Mouse (Mus musculus): ENCODE results near the gene Ppcdc.

Ppcdc gene

DNA sequence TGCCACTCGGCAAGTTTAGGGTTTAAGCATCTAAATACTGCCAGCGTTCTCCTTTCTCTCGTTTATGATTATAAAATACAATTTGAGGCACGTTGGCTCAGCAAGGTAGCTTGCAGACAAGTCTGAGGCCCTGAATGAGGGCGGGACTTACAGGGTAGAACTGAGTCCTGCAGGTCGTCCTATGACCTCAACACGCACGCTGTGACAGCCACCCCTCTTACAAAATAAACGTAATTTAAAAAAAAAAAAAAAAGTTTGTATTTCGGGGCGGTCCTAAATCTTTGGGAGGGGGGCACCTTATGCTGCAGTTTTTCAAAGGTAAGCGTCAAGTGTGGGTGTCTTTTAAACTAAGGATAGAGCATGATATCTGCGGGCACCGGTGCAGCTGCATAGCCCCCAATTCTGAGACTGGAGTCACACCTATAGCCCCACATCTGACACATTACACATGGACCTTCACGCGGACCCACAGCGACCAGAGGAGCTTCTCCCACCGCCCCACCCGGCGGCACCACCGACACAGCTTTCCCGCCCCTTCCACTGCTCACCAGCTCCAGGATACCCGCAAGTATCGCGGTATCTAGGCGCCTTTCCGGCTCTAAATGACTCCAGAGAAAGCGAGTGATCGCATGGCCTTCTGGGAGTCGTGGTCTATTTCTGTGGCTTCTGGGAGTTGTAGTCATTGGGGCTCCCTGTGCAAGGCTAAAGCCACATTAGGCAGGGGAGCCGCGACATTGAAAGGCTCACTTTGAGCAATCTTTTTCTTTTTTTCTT, at the start of gene Ppcdc:
Gene Ppcdc (minus strand): TSS at position 603 of the 774 bp plus-strand sequence.
- peak; percentile 91 for DNase-seq

DNA sequence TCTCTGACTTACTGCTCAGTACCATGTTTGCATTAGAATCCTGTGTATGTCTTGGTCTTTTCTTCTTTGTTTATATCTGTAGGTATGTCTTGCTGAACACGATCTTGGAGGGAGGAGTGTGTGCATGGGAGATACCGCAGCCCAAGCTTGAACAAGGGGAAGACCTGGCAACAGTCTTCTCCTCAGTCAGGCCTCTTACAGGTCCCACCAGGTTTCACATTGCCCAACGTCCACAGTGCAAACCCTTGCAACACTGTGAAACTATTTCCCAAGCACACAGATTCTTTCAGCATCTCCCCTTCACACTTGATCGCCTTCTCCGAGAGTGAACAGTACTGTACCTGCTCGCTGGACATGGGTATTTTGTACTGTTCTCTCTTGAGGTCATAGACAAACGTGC, 47.9 kb upstream of the Ppcdc start:
- no peak for DNase-seq

DNA sequence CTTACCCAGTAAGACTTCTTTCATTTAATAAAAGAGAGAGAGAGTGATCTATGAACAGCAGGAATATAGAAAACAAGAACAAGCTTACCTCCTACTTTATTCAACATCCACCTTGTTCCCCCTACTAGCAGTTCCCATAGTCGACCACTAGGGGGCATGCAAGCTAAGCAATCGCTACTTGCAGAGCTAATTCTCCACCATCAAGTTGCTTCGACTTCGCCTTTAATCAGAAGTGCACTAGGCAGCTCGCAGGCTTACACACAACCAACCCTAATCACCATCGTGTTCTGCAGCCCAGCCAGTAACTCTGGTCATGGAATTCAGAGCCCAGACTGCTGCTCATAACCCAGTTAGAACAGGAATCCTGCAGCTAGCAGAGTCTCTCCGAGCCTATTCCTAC, 45.9 kb upstream of the Ppcdc start:
- peak; percentile 83 for DNase-seq

DNA sequence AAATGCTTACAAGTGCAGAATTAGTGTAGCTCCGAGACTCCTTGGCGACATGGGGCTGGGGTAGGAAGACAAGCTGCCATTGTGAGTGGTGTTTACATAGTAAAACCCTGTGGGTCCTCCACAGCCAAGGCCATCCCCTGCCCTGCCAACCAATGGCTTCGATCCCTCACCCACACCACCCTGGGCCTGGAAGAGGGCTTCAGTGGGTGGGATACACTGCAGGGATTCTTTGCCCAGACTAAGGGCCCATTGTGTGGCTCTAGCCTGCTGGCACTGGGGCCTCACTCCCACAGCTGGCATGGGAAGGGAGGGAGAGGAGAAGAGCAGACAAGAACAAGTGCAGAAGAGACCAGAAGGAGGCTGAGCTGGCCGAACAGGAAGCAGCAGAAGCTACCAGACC, 29.0 kb upstream of the Ppcdc start:
- DNase-seq, result no peak

DNA sequence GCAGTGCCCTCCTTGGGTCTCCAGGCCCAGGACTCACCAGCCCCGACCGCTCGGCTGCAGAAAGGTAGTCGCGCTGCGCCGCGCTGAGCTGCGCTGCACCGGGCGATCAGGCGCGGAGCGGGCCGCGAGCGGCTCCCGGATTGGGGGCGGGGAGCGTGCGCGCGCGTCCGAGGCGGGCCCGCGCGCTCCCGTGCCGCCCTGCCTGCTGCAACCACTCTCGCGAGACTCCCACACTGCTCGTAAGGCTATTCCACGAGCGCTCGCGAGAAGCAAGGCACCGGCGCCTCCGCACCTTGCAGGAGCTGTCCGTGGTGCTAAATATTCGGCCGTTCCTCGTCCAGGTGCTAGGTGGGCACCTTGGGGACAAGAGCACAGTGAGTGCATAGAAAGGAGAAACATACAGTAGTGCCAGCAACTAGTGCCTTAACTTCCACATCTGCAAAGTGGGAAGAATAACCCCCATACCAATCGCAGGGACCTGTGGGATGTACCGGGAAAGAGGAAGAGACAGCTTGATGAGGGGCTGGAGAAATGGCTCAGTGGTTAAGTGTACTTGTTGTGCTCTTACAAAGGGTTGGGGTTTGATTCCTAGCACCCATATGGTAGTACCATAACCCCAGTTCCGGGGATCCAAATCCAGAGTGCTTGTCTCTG, 28.1 kb upstream of the Ppcdc start, which contains the start of gene Scamp5:
Gene Scamp5 (minus strand): TSS at position 165 of the 654 bp plus-strand sequence.
- peak; percentile 90 for DNase-seq

DNA sequence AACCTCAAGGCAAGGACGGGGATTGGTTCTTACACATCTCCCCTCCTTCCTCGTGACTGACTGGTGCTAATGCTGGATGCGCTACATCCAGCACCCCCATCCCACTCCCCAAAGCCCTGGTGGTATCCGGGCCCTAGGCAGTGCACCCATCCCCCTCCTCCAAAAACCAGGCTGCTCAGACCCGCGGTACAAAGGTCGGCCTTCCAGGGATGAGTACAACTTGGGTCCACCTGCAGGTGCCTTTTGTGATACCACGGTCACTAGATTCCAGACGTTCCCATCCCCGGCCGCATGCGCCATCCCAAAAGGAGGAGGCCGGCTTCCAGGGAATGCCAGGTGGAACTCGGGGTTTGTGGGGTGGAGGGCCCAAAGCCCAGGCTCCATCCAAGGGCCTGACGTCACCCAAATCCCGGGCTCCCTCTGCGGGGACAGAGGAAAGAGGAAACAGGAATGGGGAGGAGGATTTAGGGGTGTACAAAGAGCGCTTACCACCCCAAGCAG, 27.4 kb upstream of the Ppcdc start:
- DNase-seq, result peak; percentile 37

DNA sequence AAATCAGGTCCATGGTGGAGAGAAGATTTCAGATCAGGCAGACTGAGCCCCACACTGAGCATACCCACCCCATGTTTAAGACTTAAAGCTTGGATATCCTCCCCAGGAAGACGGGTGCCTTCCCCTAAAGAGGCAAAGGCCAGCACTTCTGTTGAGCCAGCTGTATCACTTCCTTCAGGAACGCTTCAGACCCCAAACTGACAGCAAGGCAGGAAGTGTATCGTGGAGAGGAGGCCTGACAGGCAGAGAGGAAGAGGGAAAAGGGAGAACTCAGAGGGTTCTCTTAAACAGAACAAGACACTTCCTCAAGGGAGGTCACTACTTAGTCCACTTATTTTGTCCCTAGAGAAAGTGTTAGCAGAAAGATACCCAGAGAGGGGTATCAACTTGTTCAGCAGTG, 26.2 kb upstream of the Ppcdc start:
- no peak for DNase-seq

DNA sequence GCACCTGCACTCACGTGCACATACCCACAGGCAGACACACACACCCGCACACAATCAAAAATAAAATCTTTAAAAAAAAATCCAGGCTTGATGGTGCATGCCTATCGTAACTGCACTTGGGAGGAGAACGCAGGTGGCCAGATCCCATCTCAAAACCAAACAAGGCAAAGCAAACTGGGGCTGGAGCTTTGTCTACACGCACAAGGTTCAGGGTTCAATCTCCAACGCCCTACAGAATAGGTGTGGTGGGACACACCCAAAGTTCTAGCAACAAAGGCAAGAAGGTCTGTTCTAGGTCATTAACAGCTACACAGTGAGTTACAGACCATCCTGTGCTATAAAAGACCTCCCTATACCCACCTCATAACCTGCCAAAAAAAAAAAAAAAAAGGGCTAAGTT, 22.9 kb upstream of the Ppcdc start:
- DNase-seq, result no peak

DNA sequence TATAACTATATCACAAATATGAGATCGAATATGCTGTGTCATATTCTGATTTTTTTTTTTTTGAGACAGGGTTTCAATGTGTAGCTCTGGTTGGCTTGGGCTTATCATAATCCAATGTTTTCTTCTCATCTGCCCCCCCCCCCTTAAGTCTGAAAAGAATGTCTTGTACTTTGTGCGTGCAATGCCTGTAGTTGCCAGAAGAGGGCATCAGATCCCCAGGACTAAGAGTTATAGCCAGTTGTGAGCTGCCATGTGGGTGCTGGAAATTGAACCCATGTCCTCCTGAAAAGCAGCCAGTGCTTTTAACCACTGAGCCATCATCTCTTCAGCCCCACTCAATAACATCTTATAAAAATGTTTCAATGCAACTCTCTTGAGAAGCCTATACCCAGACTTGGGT, 19.8 kb upstream of the Ppcdc start:
- no peak for DNase-seq

DNA sequence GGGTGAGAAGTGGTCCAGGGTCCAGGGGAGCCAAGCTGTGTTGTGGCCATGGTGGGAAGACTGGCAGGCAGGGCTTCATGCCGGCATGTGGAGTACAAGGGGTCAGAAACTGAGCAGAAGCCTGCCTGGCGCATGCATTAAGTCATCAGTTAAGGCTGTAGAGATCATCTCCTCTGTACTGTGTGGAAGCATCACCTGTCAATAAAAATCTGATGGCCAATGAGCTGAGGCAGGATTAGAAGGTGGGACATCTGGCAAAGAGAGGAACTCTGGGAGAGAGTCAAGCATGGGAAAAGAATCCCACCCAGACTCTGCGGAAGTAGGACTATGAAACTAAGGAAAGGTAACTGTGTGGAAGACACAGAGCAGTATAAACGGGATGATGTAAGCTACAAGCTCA, 13.6 kb upstream of the Ppcdc start:
- DNase-seq, result no peak

DNA sequence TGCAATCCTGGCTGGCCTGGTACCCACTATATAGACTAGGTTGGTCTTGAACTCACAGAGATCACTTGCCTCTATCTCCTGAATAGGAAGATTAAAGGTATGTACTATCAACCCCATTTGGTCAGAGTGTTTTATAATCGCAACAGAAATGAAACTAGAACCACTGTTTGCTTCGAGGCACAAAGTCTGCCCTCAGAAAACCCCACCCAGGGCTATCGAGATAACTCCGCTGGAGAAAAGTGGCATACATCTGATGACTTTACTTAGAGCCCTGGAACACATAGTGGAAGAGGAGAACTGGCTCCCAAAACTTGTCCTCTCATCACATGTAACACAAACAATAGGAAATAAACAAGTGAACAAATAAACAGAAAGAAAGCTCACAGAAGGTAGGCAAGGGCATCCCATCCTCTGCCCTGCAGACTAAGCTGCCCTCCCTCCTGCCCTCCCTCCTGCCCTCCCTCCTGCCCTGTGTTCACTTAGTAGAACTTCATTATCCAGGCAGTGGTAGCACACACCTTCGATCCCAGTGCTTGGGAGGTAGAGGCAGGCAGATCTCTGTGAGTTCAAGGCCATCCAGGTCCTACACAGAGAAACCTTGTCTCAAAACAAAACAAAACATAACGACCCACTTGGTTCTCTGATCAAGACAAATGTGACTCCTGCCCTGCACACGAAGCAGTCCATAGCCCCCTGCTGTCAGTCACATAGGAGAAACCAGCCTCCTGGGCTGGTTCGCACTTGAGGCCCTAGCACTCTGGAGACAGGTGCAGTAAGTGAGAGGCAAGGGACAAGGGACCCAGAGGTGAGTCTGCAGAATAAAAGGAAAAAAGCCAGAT, 12.9 kb upstream of the Ppcdc start:
- DNase-seq, result no peak

DNA sequence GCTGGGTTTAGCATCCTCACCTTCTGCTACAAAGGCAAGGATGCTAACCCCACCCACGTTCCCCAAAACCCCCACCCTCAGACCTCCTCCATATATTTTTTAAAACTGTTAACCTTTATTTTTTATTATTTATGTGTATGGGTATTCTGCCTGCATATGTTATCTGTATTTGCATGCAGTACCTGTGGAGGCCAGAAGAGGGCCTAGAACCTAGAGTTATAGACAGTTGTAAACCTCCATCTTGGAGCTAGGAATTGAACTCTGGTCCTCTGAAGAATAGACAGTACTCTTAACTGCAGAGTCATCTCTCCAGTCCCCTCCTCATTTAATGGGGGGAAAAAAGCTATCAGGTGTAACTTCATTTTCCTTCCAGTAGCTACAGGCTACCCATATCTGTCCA, 9.8 kb upstream of the Ppcdc start:
- DNase-seq, result no peak

DNA sequence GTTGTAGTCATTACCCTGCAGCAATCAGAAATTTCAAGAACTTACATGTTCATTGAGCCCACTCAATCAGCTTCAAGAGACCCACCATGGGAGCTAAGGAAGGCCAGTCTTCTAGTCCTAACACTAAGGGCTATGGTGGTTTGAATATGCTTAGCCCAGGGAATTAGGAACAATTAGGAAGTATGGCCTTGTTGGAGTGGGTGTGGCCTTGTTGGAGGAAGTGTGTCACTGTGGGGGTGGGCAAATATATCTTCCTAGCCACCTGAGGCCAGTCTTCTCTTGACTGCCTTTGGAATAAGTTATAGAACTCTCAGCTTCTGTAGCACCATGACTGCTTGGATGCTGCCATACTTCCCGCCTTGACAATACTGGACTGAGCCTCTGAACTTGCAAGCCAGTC, 696 bp upstream of the Ppcdc start:
- DNase-seq, result no peak

DNA sequence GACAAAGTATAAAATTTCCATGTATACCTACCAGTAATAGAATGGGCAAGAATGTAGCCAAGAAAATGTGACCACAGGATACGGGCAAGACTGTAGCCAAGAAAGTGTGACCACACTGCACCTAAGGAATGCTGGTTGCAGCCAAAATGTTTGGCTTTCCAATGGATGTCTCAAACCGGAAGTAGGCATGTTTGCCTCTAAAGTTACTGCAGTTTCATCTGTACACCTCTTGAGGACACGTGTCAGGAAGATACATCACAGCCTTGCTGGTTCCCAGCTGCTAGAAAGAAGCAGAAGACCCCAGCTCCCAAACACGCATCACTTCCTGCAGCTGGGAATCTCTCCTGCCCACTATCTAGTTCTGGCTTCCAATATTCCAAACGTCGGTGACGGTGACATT, 841 bp downstream of the Ppcdc start:
- peak; percentile 17 for DNase-seq

DNA sequence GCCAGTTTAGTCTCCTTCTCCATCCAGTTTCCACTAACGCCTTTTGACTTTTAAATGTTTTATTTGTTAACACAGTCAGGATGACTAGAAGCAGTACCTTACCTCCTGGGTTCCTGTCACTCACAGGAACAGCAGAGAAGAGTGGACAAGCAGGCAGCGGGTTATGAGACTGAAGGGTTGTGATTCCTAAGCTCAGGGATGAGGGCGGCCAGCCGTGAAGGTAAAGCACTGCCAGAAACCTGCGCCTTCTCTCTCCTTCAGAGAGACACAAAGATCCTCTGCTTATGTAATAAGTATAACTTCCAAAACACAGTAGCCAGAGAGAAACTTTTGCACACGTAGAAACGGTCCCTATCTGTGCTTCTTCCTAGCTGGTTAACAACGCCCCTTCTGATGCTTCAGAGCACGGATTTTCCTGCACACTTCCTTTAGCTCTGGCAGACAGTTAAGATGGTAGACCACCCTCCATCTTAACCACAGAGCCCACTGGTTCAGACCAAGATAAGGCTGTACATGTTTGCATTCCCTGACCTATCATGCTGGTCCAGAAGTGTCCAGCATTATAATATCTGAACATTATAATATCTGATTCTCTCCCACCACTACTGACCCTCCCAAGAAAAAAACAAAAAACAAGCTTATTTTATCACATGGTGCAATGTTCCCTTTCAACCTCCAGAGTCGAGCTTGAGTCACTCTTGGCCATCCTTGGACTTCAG, 1.9 kb downstream of the Ppcdc start:
- DNase-seq, result peak; percentile 28

DNA sequence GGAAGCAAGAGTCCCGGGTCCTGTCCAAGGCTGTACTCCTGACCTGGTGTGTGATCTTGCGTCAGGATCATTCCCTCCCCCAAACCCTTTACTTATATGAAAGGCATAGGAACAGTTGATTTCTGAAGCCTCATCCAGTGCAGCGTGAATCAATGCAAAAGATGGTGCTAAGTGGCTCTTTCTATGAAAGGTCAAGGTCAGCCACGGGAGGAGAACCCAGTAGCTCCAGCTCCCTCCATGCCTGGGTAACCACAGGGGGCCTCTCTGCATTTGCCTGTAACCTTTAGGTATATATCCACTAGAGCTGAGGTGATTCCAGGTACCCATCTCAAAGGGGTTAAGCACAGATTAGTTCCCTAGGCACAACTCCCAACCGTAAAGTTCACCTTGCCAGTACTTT, 3.8 kb downstream of the Ppcdc start:
- DNase-seq, result no peak

DNA sequence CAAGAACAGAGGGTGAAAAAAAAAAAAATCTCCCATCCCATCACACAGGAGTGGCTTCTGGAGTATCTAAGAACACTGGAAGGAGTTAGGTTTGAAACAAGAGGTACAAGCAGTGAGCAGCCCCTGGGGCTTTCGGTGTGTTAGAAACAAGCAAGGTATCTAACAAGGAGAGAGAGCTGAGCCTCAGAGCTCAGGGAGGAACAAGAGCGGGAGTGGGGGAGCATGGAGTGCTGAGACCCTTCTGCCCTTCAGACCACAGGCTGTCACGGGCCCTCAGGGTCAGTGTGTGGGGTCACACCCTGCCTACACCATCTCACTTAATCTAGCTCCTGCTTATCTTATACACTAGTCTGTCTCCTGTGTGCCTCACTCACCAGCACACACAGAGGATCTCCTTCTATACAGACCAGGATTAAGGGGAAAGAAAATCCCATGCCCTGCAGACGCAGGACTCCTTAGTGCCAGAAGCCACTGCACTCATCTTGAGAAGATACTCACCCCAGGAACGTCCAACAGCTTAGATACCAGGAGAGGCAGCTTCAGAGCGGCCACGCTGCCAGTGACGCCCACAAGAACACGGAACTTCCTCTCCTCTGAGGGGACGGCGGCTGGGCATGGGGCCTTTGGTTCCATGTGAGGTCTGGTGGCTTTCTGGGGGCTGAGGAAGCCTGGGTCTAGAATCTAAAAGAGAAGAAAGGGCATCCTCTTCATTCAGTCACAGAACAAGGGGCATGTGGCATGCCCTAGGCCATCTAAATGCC, 5.3 kb downstream of the Ppcdc start:
- no peak for DNase-seq

DNA sequence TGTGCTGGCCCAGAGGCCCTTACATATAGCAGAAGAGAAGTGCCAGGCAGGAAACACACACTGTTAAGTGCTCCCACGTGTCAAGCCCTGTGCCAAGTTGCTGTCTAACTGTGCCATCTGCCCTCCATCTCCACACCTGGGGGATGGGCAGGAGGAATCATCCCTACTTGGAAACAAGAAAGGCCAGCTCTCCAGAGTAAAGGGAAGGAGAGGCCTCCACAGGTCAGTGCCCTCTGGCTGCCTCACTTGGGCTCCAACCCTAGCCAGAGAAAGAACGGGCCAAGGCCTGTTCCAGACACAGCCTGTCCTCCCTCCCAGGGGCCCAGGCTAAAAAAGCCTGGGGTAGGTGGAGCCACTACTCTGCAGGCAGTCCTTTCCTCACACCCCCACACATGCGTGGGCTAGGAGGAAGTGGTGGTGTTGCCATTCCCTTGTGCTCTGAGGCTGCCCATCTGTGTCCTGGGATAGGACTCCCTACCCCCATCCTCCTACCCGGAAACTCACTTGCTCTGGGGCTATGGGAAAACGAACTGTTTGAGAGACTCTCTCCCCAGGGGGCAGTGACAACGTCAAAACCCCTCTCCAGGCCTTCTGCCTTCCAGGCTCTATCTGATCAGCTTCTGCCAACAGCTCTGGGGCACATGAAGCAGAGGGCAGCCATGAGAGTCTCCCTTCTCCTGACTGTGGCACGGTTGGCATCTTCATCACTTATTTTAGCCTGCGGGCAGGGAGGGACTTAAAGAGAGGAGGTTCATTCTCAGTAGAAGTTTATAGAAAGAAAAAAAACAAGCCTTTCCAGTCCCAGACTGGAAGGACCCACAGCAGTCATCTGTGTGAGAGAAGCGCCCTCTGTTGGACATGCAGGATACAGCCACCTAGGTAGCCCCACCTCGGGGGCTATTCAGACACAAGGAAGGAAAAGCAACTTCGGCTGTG, 6.6 kb downstream of the Ppcdc start:
- DNase-seq, result peak; percentile 77

DNA sequence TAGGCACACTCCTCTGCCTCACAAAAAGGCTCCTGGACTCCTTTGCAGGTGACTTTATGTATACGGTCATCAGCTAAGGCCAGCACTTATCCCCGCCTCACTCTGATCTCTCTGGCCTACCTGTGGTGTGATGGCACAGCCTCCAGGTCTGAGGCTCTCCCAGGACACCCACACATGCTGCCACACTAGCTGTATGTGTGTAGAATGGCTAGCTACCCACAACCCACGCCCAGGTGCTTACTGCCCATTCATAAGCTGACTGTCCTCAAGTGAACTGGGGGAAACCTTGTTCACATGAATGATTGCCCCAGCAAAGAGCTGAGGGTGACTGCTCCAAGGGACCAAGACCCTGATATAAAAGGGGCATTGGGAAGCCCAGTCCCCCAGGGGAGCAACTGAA, 7.4 kb downstream of the Ppcdc start:
- no peak for DNase-seq

DNA sequence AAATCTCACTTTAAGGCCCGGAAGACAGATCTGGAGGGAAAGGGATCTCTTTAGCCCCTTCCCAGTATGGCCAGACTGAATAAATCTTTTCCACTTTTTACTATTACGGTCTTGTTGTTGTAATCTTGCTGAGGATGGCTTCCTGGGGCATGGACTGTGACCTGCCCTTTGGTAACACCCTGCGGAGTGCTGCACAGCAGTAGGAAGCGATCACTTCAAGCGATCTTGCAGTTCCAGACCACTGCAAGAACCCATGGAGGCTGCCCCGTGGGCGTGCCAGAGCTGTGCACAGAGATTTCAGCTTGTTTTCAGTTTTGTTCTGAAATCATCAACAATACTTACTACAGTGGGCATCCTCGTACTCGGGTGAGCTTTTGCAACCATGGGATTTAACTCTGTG, 8.7 kb downstream of the Ppcdc start:
- DNase-seq, result peak; percentile 41

DNA sequence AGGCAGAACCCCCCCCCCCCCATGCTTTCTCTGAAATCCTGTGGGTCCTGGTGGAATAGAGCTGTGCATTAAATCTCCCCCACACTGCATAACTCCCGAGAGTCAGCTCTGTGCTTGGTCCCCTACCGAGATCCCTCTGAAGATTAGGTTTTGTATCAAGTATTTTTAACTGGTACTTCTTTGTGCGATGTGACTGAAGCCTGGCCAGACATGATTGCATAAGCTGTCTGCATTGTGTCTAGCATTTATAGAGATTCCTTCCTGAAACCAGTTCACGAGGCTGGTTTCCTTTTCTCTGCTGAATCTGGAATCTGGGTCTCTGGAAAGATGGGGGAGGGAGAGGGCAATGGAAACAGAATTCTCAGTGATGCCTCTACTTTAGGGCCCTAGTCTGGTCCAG, 11.5 kb downstream of the Ppcdc start:
- DNase-seq, result no peak

Measured in kidney, adult 18-20 months (tissue).